Mouse (Mus musculus) adrenal gland, postnatal 36 days (tissue): ENCODE measurements at regions not wholly inside any gene's neighbourhood (a gene's known extent, or its start where the extent isn't known, plus 50 kb on each side); places are given as distances from the start of the nearest gene placed in this dataset.

ENCODE experiments used
- DNase-seq, 2 experiments: peaks; one replicate each; pipeline ENCODE4 v3.0.0; 2021; ENCODE audit warnings: mixed read lengths in 1 of 2

- no peak for DNase-seq
These were observed 231.1 kb downstream of the Bcl2 start for GRCm38 (mm10) chr1:106483008-106483407.

- peak; percentile 1 to 11 for DNase-seq
These were observed 236.3 kb downstream of the Bcl2 start for GRCm38 (mm10) chr1:106477670-106478355.

GRCm38 (mm10) chr1:106468021-106468420 is 246.1 kb downstream of the Bcl2 start:
- DNase-seq, result no peak

- no peak for DNase-seq
These were observed 247.4 kb downstream of the Bcl2 start for GRCm38 (mm10) chr1:106466644-106467043.

GRCm38 (mm10) chr1:106465977-106466302 is 248.1 kb downstream of the Bcl2 start:
- no peak for DNase-seq

GRCm38 (mm10) chr1:106465243-106465976 is 248.7 kb downstream of the Bcl2 start:
- DNase-seq, result no peak

GRCm38 (mm10) chr1:106464726-106465125 is 249.3 kb downstream of the Bcl2 start:
- no peak for DNase-seq

GRCm38 (mm10) chr1:106462595-106462994 is 251.5 kb downstream of the Bcl2 start:
- DNase-seq, result no peak

GRCm38 (mm10) chr1:106462112-106462511 is 252.0 kb downstream of the Bcl2 start:
- DNase-seq, result no peak

GRCm38 (mm10) chr1:106460957-106461356 is 253.1 kb downstream of the Bcl2 start:
- DNase-seq, result peak in 1 of 2 experiments; percentile 7

- DNase-seq, result no peak
These were observed 264.3 kb downstream of the Bcl2 start for GRCm38 (mm10) chr1:106449795-106450194.
